Mouse (Mus musculus) adrenal gland, adult 8-10 months (tissue): Measurements from ENCODE around the gene Zswim7. TPM values are rescaled to one million over a fixed set of nuclear protein-coding genes. Genes with fewer than 3 reads are reported as not detected.

Source experiments
- DNase-seq: peaks from one replicate; pipeline ENCODE4 v3.0.0; 2022
- total RNA-seq, 4 experiments: library from RNA; stranded (reverse); gene quantifications; 2 replicates each; pipeline ENCODE4 v1.2.4; 2022

Zswim7 gene
- total RNA-seq, 4 experiments from 2014 or later: 12.1 to 19.5 (median 16.7) TPM

DNA sequence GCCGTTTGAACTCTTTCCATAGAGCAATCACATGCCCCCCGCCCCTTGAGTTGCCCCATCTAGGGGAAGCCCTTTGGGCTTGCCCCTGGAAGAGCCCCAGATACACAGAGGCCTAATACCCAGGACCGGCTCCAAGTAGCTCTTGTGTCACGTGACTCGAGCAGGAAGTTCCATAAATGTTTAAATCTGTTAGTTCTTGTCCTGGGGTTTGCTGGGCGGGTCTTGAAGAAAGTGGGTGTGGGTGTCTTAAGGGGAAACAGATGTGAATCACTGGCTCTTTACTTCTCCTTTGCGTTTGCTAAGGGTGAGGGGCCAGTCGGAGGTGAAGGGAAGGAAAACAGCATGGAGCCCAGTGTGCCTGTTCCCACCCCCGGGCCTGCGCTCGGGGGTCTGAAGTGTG, 30.1 kb downstream of the Zswim7 start:
- no peak for DNase-seq

DNA sequence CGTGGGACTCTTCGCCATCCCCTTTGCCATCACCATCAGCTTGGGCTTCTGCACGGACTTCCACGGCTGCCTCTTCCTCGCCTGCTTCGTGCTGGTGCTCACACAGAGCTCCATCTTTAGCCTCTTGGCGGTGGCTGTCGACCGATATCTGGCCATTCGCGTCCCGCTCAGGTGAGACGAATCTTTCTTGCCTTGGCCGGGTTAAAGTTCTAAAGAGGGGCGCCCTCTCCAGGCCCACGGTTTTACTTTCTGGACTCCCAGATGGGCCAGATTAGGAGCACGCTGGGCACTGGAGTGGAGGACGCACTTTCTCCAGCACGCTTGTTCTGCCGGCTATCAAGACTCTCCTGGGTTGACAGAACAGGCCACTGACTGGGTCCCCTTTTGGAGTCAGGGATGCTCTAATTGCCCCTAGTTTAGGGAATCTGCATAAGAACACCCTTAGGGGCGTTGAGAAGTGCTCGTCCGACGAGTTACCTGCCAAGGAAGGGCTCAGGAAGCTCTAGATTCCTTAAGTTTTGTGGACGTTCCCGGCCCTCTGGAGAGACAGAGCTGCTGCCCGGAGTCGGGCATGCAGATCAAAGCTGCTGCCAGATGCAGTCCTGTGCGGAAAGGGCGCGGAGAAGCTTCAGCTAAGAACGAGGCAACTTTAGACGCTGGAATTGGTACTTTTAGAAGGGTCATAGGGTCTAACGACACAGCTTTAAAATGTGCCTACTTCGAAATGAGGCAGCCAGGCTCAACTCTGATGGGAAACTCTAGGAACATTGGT, 31.7 kb downstream of the Zswim7 start:
- DNase-seq: no peak

DNA sequence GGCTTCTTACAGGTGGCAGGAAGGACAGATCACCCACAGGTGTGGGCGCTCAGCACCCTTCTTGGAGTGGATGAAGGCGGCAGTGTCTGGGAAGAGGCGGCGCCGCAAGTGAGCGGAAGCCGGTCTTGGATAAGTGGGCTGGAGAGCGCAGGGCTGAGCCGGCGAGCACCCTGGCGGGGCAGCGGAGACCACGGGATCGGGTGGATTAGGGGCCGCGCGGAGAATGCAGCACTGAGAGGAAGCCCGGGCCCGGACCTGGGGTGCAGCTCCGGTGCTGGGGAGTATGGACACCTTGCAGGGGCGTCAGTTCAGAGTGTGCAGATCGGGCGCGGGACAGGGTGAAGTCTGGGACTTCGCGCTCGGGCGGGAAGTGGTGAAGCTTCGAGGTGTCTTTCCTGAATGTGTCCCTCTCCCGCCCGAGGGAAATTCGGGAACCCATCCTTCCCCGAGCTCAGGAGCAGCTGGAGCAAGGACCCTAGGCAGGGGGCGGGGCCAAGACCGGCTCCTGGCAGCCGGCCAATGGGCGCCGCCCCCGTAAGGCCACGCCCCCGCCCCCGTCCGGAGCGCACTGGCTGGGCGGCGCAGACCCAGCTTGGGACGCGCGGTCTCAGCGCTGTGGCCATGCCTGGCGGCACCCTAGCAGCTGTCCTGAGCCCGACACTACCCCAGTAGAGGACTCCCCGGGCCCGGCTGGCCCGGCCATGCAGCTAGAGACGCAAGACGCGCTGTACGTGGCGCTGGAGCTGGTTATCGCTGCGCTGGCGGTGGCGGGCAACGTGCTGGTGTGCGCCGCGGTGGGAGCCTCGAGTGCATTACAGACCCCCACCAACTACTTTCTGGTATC, 32.6 kb downstream of the Zswim7 start, which contains the start of gene Adora2b:
Gene Adora2b, plus strand, starts transcription at position 584 of the 844 bp plus-strand sequence.
- peak; percentile 27 for DNase-seq

DNA sequence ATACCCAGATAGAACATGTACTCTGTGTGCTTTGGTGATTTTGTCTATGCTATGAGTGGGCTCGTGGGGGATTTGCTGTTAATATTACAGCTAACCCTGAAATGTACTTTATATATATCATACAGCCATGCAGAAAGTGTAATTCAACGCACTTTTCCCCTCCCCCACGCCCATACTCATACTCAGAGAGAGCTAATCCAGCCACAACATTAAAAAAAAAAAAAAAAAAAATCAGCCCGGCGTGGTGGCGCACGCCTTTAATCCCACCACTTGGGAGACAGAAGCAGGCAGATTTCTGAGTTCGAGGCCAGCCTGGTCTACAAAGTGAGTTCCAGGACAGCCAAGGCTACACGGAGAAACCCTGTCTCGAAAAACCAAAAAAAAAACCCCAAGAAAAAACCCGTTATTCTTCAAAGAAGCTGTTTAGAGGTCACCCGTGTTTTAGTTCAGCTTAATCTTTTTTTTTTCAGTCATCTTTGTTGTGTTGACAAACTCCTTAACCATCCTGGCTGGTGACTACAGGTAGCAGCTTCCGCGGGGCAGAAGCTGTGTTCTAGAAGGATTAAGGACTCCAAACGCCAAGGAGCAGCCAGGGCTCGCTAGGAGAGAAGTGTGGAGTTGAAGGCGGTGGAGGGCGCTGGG, 33.3 kb downstream of the Zswim7 start:
- DNase-seq: no peak

DNA sequence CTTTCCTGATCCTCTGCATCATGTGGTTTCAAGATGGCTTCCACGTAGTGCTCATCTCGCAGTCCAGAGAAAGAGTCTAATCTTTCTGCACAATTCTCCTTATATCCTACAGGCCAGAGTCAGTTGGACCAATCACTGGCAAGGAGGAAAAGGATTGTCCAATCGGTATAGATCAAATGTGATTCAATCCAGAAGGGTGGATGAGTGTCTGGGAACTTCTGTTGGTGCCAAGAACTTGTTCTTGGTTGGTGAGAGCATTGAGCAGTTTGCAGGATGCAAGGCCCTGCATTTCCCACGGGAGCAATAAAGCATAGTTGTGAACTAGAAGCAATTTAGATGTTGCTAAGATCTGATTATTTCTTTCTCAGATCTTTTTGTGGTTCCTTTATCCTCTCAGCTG, 36.7 kb downstream of the Zswim7 start:
- no peak for DNase-seq

DNA sequence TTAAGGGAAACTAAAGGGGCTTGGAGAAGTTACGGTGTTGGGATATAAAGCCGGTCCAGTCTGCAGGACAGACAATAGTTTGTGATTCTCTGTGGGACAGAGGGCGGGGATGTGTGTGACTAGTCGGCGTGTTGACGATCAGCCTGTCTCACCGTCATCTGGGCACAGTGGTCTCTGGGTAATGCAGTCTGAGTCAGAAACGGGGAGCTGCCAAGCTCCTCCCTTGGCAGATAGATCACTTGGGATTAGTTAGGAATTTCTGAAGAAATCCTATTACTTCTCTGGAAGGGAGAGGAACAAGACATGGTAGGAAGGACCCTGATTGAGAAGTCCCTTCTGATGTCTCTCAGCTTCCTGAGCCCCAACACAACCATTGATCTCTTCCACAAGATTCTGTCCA, 37.3 kb downstream of the Zswim7 start:
- no peak for DNase-seq

DNA sequence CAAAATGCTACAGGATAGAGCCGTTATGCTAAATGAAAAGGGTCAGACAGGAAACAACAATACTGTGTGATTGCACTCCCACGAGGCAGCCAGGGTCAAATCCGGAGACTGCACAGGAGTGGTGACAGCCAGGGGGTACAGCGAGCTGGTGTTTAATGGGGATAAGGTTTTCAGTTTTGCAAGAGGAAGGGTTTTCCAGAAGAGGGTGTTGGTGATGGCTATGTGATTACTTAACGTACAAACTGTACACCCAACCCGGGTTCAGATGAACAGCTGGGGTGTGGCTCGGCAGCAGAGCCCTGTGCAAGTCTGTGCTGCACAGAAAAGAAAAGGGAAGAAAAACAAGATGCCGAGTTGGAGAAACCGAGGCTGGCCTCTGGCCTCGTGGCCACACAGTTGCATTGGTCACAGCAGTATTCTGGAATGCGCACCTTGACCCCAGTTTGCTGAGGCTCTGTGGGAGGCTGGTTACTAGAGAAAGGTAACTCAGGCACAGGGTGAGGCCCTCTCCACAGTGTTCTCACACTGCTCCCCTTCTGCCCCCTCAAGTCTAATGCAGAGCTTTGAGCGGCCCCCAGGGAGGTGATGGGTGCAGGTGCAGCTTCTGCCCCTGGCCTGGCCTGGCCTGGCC, 40.4 kb downstream of the Zswim7 start:
- DNase-seq: no peak

DNA sequence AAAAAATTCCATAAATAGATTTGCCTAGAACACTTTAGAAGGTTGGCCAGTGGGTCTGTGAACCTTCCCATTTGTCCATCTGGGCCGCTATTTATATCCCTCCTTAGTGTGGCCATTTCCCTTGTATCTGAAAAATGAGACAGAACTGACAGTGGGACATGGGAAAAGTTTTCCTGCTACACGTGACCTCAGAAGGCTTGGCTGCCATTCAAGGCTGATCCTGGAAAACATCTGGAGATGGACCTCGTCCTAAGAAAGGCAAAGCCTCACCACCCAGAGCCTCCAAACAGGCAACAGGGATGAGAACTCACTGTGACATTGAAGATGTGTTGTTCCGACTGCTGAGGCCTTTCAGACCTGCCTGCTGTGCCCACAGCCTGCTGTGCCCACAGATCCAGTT, 56.4 kb downstream of the Zswim7 start:
- DNase-seq: no peak

DNA sequence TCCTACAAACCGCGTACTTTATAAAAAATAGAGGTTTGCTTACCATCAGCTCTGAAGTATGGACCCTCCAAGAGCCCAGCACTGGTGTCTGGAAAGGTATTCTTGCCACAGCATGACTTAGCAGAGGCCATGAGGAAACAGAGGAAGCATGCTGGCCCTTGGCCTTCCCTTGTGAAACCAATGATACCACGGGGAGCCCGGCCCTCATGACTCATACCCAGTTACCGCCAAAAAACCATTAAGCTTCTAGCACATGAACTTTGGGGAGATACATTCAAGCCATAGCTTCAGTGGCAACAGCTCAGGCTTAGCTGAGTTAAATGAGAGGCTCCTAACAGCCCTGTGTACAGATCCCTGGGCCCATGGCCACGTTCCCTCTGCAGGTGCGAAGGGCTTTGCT, 57.2 kb downstream of the Zswim7 start:
- DNase-seq: no peak

DNA sequence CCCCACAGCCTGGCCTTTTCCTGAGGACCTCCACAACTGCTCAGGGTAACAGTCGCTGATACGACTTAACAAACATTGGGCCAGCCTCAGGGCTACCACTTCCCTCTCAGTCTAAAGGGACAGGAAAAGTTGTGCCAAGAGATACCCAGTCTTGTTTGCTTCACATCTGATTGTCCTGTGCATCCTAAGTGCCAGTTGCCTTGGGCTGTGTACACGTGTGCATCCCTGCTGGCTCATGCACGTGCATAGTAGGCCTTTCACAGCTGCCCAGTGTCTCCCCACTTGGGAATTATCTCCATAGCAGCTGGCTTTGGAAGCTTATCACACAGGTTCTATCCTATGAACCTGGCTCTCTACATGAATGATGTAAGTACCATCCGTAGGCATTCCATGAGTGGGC, 57.8 kb downstream of the Zswim7 start:
- no peak for DNase-seq

DNA sequence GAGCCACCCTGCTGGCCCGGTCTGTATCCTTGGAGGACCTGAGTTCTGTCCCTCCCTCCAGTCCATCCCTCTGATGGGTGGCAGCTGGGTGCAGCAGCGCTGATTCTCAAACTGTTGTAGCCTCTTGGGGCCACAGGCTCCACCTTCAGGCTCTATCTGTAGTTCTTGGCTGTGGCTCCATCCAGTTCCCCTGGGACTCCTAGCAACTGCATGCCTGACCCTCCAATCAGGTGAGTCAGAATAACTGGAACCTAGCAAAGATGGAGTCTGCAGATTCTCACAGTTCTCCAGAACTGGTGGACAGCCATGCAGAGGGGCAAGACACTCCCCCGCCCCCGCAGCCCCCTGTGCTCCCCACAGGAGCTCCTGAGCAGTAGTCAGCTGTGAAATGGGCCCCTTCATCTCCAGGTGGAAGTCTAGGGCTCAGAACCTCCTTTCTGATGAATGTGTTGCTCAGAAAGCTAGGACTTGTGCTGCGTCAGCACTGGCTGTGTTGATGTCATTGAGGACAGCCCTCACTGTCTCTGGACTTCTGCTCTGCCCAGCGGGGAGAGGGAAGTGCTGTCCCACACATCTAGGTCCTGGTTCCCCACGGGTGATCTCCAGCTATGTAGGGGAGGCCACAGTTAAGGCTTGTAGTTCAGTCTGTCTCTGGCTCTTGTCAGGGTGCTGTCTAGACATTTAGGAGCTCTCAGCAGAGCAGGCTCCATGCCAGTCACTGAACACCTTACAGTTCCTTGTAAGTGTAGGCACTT, 60.2 kb downstream of the Zswim7 start:
- DNase-seq: no peak

DNA sequence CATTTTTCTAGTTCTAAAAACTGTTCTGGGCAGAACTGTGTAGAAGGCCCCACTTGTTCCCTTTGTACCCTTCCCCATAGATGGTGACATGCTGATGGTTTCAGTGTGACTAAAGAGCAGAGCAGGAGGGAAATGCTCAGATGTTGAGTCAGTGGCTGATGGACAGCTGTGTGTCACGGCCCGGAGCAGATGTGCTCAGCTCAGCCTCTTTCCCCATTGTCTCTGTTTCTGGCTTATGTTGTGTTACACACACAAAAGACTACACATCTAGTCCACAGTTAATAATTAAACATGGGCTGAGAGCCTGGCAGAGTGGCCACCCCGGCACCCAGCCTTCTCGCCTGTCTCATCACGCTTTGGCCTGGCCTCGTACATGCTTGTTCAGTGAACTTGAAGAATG, 63.4 kb downstream of the Zswim7 start:
- no peak for DNase-seq

Other genes starting within 250 kb of the Zswim7 start
- 1 to 10 TPM; 1.0 to 2.8 (median 1.2) TPM for gene Adora2b, start 32.4 kb downstream of the Zswim7 start, total RNA-seq
- 10 to 100 TPM; 23.7 to 26.7 (median 25.8) TPM for gene Ttc19, start 98 bp upstream of the Zswim7 start, total RNA-seq
- gene Pigl, start 177.1 kb upstream of the Zswim7 start, total RNA-seq: 10 to 100 TPM; 10.2 to 10.9 (median 10.7) TPM
- 100 to 1,000 TPM; 177 to 269 (median 227) TPM for gene Ncor1, start 177.2 kb upstream of the Zswim7 start, total RNA-seq